Mouse (Mus musculus): ENCODE results near the gene Cdx2. TPM values are rescaled to one million over a fixed set of nuclear protein-coding genes. Genes with fewer than 3 reads are reported as not detected.

The Cdx2 gene
- polyA plus RNA-seq, 1 experiment from 2014 or later = not detected

- no peaks in the 10 kb centered on the region for H3K4me1 ChIP-seq (ENCODE audit: insufficient read depth)
- H3K27me3 ChIP-seq (ENCODE audit: insufficient read depth, low read length) = peaks cover 56% of the 10 kb centered on the region
- H3K4me3 ChIP-seq (ENCODE audit: low read depth, low read length) = no peak overlapping the region
- no peak overlapping the region for H3K27ac ChIP-seq (ENCODE audit: low read depth)
- no peak overlapping the region for H3K4me2 ChIP-seq
- DNase-seq = no peak
- ATAC-seq (ENCODE audit: insufficient read depth) = no peak
- no peak for TF ChIP-seq CTCF (IDR thresholded peaks at IDR 0.05; ENCODE audit: low read depth)
- H3K9me3 ChIP-seq (ENCODE audit: low read depth, low read length) = no peaks in the 10 kb centered on the region
- H3K9ac ChIP-seq = no peak overlapping the region
- WGBS = 28% methylated on average over 13 of the region's 13 CpGs
- no peaks in the 10 kb centered on the region for H3K36me3 ChIP-seq (ENCODE audit: insufficient read depth)
Observed at GRCm38 (mm10) chr5:147292506-147293120, 14.5 kb downstream of the Cdx2 start.

DNA sequence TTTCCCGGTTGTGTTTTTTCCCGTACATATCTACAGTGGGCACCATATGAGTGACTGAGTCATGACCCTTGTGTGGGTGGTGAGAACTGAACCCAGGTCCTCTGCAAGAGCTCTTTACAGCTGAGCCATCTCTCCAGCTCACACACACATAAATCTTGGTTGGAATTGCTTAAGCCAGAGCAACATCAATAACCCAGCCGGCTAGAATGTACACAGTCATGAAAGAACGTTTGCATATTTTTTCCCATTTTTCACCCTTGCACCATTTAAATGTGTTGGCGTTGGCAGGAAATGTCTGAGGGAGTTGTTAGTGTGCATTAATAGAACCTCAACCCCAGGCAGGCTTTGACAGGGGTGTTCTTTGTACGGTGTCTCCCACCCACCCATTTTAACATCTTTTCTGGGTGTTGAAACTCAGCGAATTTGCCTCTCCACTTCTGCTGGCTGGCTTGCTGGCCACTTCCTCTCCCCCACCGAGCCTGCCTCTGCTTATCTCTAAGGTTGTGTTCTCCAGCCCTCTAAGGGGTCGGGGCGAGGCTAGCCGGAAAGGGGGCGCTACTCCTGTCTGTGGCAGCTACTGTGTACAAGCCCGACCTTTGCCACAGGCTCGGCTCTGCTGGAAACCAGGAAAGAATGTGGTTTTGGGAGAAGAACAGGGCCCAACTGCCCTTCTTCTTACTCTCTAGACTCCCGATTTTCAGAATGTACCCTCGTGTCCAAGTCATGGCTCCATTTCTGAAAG, 15.1 kb downstream of the Cdx2 start:
- TF ChIP-seq CTCF (IDR thresholded peaks at IDR 0.05; ENCODE audit: low read depth) = no peak
- DNase-seq (no peak), ATAC-seq (ENCODE audit: insufficient read depth) (no peak)
- no peaks in the 10 kb centered on the region for H3K4me1 ChIP-seq (ENCODE audit: insufficient read depth)
- no peak overlapping the region for H3K27ac ChIP-seq (ENCODE audit: low read depth)
- H3K36me3 ChIP-seq (ENCODE audit: insufficient read depth) = no peaks in the 10 kb centered on the region
- H3K4me2 ChIP-seq = no peak overlapping the region
- no peak overlapping the region for H3K4me3 ChIP-seq (ENCODE audit: low read depth, low read length)
- peaks cover 50% of the 10 kb centered on the region for H3K27me3 ChIP-seq (ENCODE audit: insufficient read depth, low read length)
- H3K9ac ChIP-seq = no peak overlapping the region
- 16% methylated on average over 16 of the region's 16 CpGs for WGBS
- no peaks in the 10 kb centered on the region for H3K9me3 ChIP-seq (ENCODE audit: low read depth, low read length)

- Histone ChIP-seq H3K9ac (no peak overlapping the region), H3K4me2 (no peak overlapping the region), H3K27ac (ENCODE audit: low read depth) (no peak overlapping the region), H3K4me3 (ENCODE audit: low read depth, low read length) (no peak overlapping the region), H3K4me1 (ENCODE audit: insufficient read depth) (no peaks in the 10 kb centered on the region), H3K27me3 (ENCODE audit: insufficient read depth, low read length) (peaks cover 21% of the 10 kb centered on the region), H3K36me3 (ENCODE audit: insufficient read depth) (no peaks in the 10 kb centered on the region), H3K9me3 (ENCODE audit: low read depth, low read length) (no peaks in the 10 kb centered on the region)
- 70% methylated on average over 4 of the region's 4 CpGs for WGBS
- ATAC-seq (ENCODE audit: insufficient read depth) (no peak), DNase-seq (no peak)
- TF ChIP-seq CTCF (IDR thresholded peaks at IDR 0.05; ENCODE audit: low read depth) = peak; percentile 33; the same call in 1 of the 2 replicates
Observed at GRCm38 (mm10) chr5:147284365-147284764, 22.7 kb downstream of the Cdx2 start.

DNA sequence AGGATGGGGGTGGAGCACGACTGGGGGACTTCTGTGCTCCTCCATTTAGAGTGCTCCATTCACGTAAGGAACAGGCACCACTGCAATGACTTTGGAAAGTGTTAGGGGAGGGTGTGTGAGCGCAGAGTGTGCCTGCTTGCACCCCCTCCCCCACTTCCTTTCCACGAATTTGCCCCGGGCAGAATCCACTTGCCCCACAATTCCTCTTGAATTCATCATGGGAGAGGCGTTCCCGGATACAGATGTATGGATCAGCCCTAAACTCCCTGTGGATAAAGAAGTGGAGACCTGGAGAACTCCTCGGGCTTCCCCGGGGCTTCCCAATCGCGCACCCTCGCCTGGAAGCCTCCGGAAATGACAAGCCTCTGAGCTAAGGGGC, 29.5 kb downstream of the Cdx2 start:
- Histone ChIP-seq H3K4me2 (no peak overlapping the region), H3K27me3 (ENCODE audit: insufficient read depth, low read length) (peaks cover 89% of the 10 kb centered on the region), H3K9me3 (ENCODE audit: low read depth, low read length) (no peaks in the 10 kb centered on the region), H3K4me1 (ENCODE audit: insufficient read depth) (no peaks in the 10 kb centered on the region), H3K36me3 (ENCODE audit: insufficient read depth) (no peaks in the 10 kb centered on the region), H3K27ac (ENCODE audit: low read depth) (no peak overlapping the region), H3K9ac (no peak overlapping the region), H3K4me3 (ENCODE audit: low read depth, low read length) (no peak overlapping the region)
- TF ChIP-seq CTCF (IDR thresholded peaks at IDR 0.05; ENCODE audit: low read depth) = no peak
- ATAC-seq (ENCODE audit: insufficient read depth) = no peak
- under 1% methylated on average over 13 of the region's 13 CpGs for WGBS
- no peak for DNase-seq

DNA sequence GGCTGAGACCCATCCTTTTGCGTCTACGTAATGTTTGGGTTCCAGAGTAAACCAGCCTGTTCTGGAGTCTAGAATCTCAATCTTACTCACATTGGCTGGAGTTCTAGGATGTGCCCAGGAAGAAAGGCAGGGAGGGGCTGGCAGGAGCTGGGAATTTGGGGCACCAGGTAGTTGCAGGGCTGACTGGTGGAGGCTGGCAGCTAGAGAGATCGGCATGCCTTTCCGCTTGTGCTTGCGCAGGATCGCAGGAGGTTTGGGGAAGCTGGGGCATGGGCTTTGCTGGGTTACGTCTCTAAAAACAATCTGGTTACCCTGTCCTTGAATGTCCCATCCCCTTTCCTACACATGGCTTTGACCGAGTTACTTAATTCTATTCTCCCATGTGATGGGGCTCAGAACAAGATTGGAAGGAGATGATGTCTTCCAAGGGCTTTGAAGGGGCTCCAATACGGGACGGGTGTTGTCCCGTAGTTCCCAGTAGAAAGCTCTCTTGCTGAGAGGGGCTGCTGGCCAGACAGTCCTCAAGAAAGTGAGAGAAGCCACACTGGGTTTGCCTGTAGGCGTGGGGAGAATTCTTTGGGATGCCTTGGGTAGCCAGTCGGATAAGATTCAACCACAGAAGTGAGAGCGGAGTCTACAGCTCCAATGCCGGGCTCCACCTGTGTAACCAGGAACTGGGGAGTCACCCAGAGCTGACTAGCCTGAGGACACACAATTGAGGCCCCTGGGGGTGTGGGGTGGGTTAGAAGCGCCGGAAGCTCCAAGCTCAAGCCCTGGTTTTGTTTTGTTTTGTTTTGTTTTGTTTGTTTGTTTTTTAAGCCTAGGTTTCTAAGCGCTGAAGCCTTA, 30.1 kb downstream of the Cdx2 start:
- DNase-seq = no peak
- Histone ChIP-seq H3K27me3 (ENCODE audit: insufficient read depth, low read length) (peaks cover 95% of the 10 kb centered on the region), H3K9me3 (ENCODE audit: low read depth, low read length) (no peaks in the 10 kb centered on the region), H3K36me3 (ENCODE audit: insufficient read depth) (no peaks in the 10 kb centered on the region), H3K4me3 (ENCODE audit: low read depth, low read length) (no peak overlapping the region), H3K9ac (no peak overlapping the region), H3K4me2 (no peak overlapping the region), H3K27ac (ENCODE audit: low read depth) (no peak overlapping the region), H3K4me1 (ENCODE audit: insufficient read depth) (no peaks in the 10 kb centered on the region)
- no peak for ATAC-seq (ENCODE audit: insufficient read depth)
- 1% methylated on average over 18 of the region's 18 CpGs for WGBS
- no peak for TF ChIP-seq CTCF (IDR thresholded peaks at IDR 0.05; ENCODE audit: low read depth)

- WGBS = 12% methylated on average over 3 of the region's 3 CpGs
- no peak overlapping the region for H3K4me2 ChIP-seq
- no peak for ATAC-seq (ENCODE audit: insufficient read depth)
- TF ChIP-seq CTCF (IDR thresholded peaks at IDR 0.05; ENCODE audit: low read depth) = no peak
- no peaks in the 10 kb centered on the region for H3K9me3 ChIP-seq (ENCODE audit: low read depth, low read length)
- H3K36me3 ChIP-seq (ENCODE audit: insufficient read depth) = no peaks in the 10 kb centered on the region
- peaks cover 99% of the 10 kb centered on the region for H3K27me3 ChIP-seq (ENCODE audit: insufficient read depth, low read length)
- no peak overlapping the region for H3K9ac ChIP-seq
- no peak overlapping the region for H3K4me3 ChIP-seq (ENCODE audit: low read depth, low read length)
- H3K27ac ChIP-seq (ENCODE audit: low read depth) = no peak overlapping the region
- no peak for DNase-seq
- H3K4me1 ChIP-seq (ENCODE audit: insufficient read depth) = no peaks in the 10 kb centered on the region
Observed at GRCm38 (mm10) chr5:147275761-147276160, 31.3 kb downstream of the Cdx2 start.

All from lung, embryonic 14.5 days (tissue).